Mouse (Mus musculus): ENCODE measurements at regions not wholly inside any gene's neighbourhood (a gene's known extent, or its start where the extent isn't known, plus 50 kb on each side); places are given as distances from the start of the nearest gene placed in this dataset.

DNA sequence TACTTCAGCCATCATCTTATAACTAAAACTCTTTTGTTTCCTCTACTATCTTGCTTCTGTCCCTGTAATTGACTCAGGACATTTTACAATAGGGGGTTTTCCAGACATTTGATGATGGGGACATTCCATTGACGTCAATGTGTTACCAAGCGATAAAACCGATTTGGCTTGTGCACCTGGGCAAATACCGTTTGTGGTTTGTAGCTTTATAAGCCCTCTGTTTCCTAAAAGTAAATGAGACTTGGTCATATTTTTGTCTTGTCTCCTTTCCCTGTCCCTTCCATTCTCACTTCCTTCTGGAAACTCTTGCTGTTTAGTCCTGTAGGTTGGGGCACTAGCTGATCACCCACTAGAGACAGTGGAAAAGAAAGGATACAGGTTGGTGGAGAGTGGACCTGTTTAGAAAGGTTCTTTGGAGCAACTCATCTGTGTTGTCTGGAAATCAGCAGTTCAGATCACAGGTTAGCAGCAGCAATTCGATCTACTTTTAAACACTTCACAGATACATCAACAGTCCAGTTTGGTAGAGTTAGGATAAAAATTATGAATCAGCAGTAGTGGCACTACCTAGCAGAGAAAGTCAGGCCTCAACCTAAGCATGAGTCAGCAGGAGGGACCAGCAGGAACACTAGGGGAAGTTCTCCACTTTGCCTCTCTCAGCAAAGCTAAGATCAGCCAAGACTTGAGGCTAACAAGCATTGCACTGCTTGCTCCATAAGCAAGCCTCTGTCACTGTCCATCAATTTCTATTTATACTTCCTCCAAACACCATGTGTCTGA is 156.6 kb downstream of the Tmem161b start:
- Histone ChIP-seq H3K36me3 (ENCODE audit: control insufficient read depth, insufficient read depth, low read length) (no peaks in the 10 kb centered on the region), H3K27me3 (ENCODE audit: control insufficient read depth, insufficient read depth, low read length) (no peaks in the 10 kb centered on the region), H3K79me2 (replicated peaks; ENCODE audit: control insufficient read depth, insufficient read depth, low read length) (no peaks in the 10 kb centered on the region), H3K4me1 (ENCODE audit: control insufficient read depth, insufficient read depth, low read length) (no peaks in the 10 kb centered on the region), H3K27ac (no peak overlapping the region), H3K9ac (ENCODE audit: low read depth, low read length) (no peak overlapping the region), H3K4me3 (no peak overlapping the region)
- WGBS, result 80% methylated on average over 5 of the region's 5 CpGs
- intact Hi-C loops (cut with DNase I), result no loop called here
- no peak for DNase-seq
- TF ChIP-seq EP300 (IDR thresholded peaks at IDR 0.05; ENCODE audit: insufficient read depth, low read depth, low read length) (no peak), POLR2A (IDR thresholded peaks at IDR 0.05; ENCODE audit: insufficient read depth, low read depth, low read length) (no peak), CTCF (IDR thresholded peaks at IDR 0.05) (no peak)

DNA sequence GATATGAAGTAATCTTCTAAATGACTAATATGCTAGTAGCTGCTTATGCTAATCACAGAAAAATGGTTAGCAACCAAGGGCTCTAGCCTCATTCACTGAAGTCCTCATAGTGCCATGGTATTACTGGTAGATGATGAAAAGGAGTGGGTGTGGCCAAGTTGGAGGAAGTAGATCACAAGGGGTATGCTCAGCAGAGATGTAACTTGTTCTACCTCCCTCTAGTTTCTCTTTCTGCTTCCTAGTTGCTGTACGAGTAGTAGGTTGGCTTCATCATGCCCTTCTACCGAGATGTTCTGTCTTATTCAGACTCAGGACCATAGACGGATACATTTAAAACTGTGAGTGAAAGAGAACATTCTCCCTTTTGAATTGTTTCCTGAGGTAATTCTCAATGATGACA is 169.5 kb downstream of the Tmem161b start:
- intact Hi-C loops (cut with DNase I), result no loop called here
- no peaks in the 10 kb centered on the region for H3K79me2 ChIP-seq (replicated peaks; ENCODE audit: control insufficient read depth, insufficient read depth, low read length)
- WGBS, result 75% methylated on average over 3 of the region's 3 CpGs
- H3K27me3 ChIP-seq (ENCODE audit: control insufficient read depth, insufficient read depth, low read length), result no peaks in the 10 kb centered on the region
- no peak overlapping the region for H3K4me3 ChIP-seq
- TF ChIP-seq CTCF (IDR thresholded peaks at IDR 0.05) (no peak), EP300 (IDR thresholded peaks at IDR 0.05; ENCODE audit: insufficient read depth, low read depth, low read length) (no peak), POLR2A (IDR thresholded peaks at IDR 0.05; ENCODE audit: insufficient read depth, low read depth, low read length) (no peak)
- H3K9ac ChIP-seq (ENCODE audit: low read depth, low read length), result no peak overlapping the region
- H3K36me3 ChIP-seq (ENCODE audit: control insufficient read depth, insufficient read depth, low read length), result no peaks in the 10 kb centered on the region
- no peak for DNase-seq
- H3K4me1 ChIP-seq (ENCODE audit: control insufficient read depth, insufficient read depth, low read length), result no peaks in the 10 kb centered on the region
- no peak overlapping the region for H3K27ac ChIP-seq

DNA sequence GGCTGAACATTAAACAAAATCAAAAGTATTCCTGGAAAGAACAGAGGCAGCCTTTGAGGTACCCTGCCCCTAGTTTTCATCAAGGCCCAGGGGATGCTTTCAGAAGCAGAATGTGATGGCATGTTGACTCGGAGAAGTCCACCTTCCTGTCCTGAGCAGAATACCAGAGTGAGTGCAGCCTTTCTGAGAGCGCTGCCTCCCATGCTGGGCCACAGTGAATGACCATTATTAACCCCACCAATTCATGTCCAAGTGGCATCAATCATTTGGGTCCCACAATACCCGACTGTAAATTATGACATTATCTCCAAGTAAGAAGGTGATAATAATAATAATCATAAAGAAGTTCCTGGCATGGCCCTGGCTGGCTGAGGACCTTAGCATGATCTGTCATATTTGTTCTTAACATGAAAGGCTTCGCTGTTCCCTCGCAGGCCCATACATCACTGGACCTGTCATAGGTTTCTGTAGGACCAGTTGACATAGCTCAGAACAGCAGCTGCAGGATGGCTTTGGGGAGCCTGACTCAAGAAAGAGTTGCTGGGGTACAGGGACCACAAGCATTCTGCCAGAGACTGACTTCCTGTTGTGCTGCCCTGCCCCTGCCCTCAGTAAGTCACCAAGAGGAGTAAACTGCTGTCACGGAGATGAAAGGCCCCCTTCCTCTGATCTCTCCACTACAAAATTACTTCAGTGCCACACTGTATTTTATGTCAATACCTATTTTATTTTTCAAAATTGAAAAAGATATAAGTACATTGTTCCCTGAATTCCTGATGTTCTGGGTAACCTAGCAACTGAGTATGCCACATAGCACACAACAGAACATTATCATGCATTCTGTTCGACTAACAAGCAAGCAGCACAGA is 176.6 kb downstream of the Tmem161b start:
- WGBS, result 68% methylated on average over 7 of the region's 7 CpGs
- Histone ChIP-seq H3K79me2 (replicated peaks; ENCODE audit: control insufficient read depth, insufficient read depth, low read length) (no peaks in the 10 kb centered on the region), H3K36me3 (ENCODE audit: control insufficient read depth, insufficient read depth, low read length) (no peaks in the 10 kb centered on the region), H3K27ac (no peak overlapping the region), H3K27me3 (ENCODE audit: control insufficient read depth, insufficient read depth, low read length) (no peaks in the 10 kb centered on the region), H3K4me1 (ENCODE audit: control insufficient read depth, insufficient read depth, low read length) (no peaks in the 10 kb centered on the region), H3K4me3 (no peak overlapping the region), H3K9ac (ENCODE audit: low read depth, low read length) (no peak overlapping the region)
- TF ChIP-seq EP300 (IDR thresholded peaks at IDR 0.05; ENCODE audit: insufficient read depth, low read depth, low read length) (no peak), CTCF (IDR thresholded peaks at IDR 0.05) (no peak), POLR2A (IDR thresholded peaks at IDR 0.05; ENCODE audit: insufficient read depth, low read depth, low read length) (no peak)
- intact Hi-C loops (cut with DNase I), result no loop called here
- DNase-seq, result no peak

DNA sequence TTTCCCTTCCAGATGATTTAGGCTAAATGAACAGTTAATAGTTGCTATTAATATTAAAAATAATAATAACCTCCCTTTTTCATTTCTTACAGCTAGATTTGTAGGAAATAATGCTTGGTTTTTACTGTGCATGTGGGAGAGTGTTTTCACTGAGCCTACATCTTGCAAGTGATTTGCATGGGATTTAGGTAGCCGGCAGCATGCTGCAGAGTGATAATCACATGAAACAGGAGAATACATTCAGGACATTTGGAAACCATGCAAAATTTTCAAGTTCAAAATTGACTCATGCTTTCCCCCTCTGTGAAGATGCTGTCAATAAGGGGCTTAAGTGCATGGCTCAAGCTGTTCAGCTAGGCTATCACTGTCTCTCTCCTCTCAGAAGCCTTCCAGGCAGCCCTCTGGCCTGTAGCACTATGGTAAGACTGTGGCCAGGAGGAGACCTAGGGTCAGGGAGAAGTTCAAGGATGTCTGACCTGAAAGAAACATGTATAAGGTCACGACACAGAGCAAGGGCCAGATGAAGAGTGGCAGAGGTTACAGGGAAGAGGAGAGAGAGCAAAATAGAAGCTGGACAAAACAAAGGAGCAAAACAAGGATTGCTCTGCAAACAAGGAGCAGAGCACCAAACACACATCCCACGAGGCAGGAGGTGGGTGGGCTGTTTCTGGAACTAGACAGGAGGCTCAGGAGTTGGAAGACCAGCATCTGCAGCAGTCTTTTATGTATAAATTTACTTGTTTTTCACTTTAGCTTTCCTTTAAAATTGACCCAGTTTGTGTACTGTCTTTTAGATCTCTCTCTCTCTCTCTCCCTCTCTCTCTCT is 177.5 kb downstream of the Tmem161b start:
- H3K36me3 ChIP-seq (ENCODE audit: control insufficient read depth, insufficient read depth, low read length), result no peaks in the 10 kb centered on the region
- H3K4me1 ChIP-seq (ENCODE audit: control insufficient read depth, insufficient read depth, low read length), result no peaks in the 10 kb centered on the region
- no peaks in the 10 kb centered on the region for H3K79me2 ChIP-seq (replicated peaks; ENCODE audit: control insufficient read depth, insufficient read depth, low read length)
- H3K4me3 ChIP-seq, result no peak overlapping the region
- 49% methylated on average over 3 of the region's 3 CpGs for WGBS
- H3K27ac ChIP-seq, result no peak overlapping the region
- TF ChIP-seq EP300 (IDR thresholded peaks at IDR 0.05; ENCODE audit: insufficient read depth, low read depth, low read length) (no peak), CTCF (IDR thresholded peaks at IDR 0.05) (no peak), POLR2A (IDR thresholded peaks at IDR 0.05; ENCODE audit: insufficient read depth, low read depth, low read length) (no peak)
- DNase-seq, result no peak
- intact Hi-C loops (cut with DNase I), result no loop called here
- H3K27me3 ChIP-seq (ENCODE audit: control insufficient read depth, insufficient read depth, low read length), result no peaks in the 10 kb centered on the region
- no peak overlapping the region for H3K9ac ChIP-seq (ENCODE audit: low read depth, low read length)

DNA sequence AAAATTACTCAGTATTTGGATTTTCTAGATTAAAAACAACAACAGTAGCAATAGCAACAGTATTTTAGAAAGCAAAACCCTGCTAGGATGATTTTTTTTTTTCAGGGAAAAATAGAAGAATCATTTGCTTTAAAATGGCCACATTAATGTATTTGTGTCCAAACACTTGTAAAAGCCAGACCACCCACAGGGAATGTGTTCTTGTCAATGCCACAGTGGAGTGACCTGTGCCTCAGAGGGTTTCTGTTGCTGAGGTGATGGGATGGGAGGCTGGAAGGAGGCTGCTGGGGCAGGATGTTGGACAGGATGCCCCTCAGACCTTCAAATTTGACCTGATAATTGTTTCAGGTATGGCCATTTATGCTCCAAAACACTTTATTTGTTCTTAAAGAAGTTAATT is 178.9 kb downstream of the Tmem161b start:
- H3K9ac ChIP-seq (ENCODE audit: low read depth, low read length), result no peak overlapping the region
- H3K79me2 ChIP-seq (replicated peaks; ENCODE audit: control insufficient read depth, insufficient read depth, low read length), result no peaks in the 10 kb centered on the region
- no peak overlapping the region for H3K27ac ChIP-seq
- intact Hi-C loops (cut with DNase I), result no loop called here
- no peaks in the 10 kb centered on the region for H3K36me3 ChIP-seq (ENCODE audit: control insufficient read depth, insufficient read depth, low read length)
- no peak for TF ChIP-seq CTCF (IDR thresholded peaks at IDR 0.05)
- no peak for TF ChIP-seq EP300 (IDR thresholded peaks at IDR 0.05; ENCODE audit: insufficient read depth, low read depth, low read length)
- no peak for TF ChIP-seq POLR2A (IDR thresholded peaks at IDR 0.05; ENCODE audit: insufficient read depth, low read depth, low read length)
- no peaks in the 10 kb centered on the region for H3K27me3 ChIP-seq (ENCODE audit: control insufficient read depth, insufficient read depth, low read length)
- H3K4me1 ChIP-seq (ENCODE audit: control insufficient read depth, insufficient read depth, low read length), result no peaks in the 10 kb centered on the region
- no peak overlapping the region for H3K4me3 ChIP-seq
- DNase-seq, result no peak
